Mouse (Mus musculus) lung, postnatal 0 days (tissue): ENCODE results near the gene Entpd7. TPM values are rescaled to one million over a fixed set of nuclear protein-coding genes. Genes with fewer than 3 reads are reported as not detected.
A peak's percentile ranks its signal among the peaks of the same experiment; 100 is the strongest.

ENCODE experiments used
- ATAC-seq: fragments of 200-750 bp; cut with Nextera tagmentation; 2 replicates; pipeline ENCODE4 v1.8.0; 2017; ENCODE audit warnings: moderate library complexity
- DNase-seq: peaks from one replicate; pipeline ENCODE4 v3.0.0-alpha.2; 2016; ENCODE audit warnings: low spot score
- H3K27ac ChIP-seq: fragments of 300-500 bp; sonication (generic); 2 replicates; pipeline ENCODE4 v1.5.1; 2014; ENCODE audit warnings: antibody characterized with exemption, mild to moderate bottlenecking, low read length, mixed read lengths
- H3K27me3 ChIP-seq: fragments of 300-500 bp; sonication (generic); replicated peaks from 2 replicates; pipeline ENCODE4 v1.6.1; 2014; ENCODE audit warnings: low read length, mixed read lengths; ENCODE audit not compliant: insufficient read depth
- H3K36me3 ChIP-seq: fragments of 300-500 bp; sonication (generic); 2 replicates; pipeline ENCODE4 v1.6.1; 2014; ENCODE audit warnings: low read length, mixed read lengths; ENCODE audit not compliant: insufficient read depth
- H3K4me1 ChIP-seq: fragments of 300-500 bp; sonication (generic); 2 replicates; pipeline ENCODE4 v1.6.1; 2014; ENCODE audit warnings: antibody characterized with exemption, low read depth, low read length, mixed read lengths; ENCODE audit not compliant: insufficient read depth
- H3K4me2 ChIP-seq: fragments of 300-500 bp; sonication (generic); replicated peaks from 2 replicates; pipeline ENCODE4 v1.6.1; 2014; ENCODE audit warnings: low read depth, mild to moderate bottlenecking, low read length, moderate library complexity, mixed read lengths
- H3K4me3 ChIP-seq: fragments of 300-500 bp; sonication (generic); 2 replicates; pipeline ENCODE4 v1.5.1; 2014; ENCODE audit warnings: low read depth, low read length
- H3K9ac ChIP-seq: fragments of 300-500 bp; sonication (generic); replicated peaks from 2 replicates; pipeline ENCODE4 v1.6.1; 2014; ENCODE audit warnings: low read depth, mild to moderate bottlenecking
- H3K9me3 ChIP-seq: fragments of 300-500 bp; sonication (generic); 2 replicates; pipeline ENCODE4 v1.6.1; 2016; ENCODE audit warnings: low read length, mixed read lengths
- CTCF ChIP-seq: IDR thresholded peaks from 2 replicates; pipeline ENCODE4 v1.5.1; 2016; ENCODE audit warnings: antibody characterized with exemption, mild to moderate bottlenecking
- EP300 ChIP-seq: IDR thresholded peaks from 2 replicates; pipeline ENCODE4 v1.6.1; 2016; ENCODE audit warnings: antibody characterized with exemption, mild to moderate bottlenecking, control low read depth
- WGBS: fragments of 180-500 bp; shearing (Covaris S2); extraction: QIAGEN DNeasy Blood & Tissue Kit; methylation state at CpG from one replicate; pipeline ENCODE4 v1.1.7; 2014; 5-methylcytosine and 5-hydroxymethylcytosine counted together
- polyA plus RNA-seq: library from polyadenylated mRNA; unstranded; fragments of >200 nt; fragmentation: Nextera tagmentation; extraction: Ambion mirVana; gene quantifications from 2 replicates; pipeline ENCODE4 v1.2.1, GENCODE M21; 2015

Entpd7 gene
- 5.1 and 6.1 TPM in 2 replicates for polyA plus RNA-seq

- TF ChIP-seq CTCF (peak; percentile 71), EP300 (no peak)
- Histone ChIP-seq H3K9me3 (no peaks in the 10 kb centered on the region), H3K4me3 (peak within 1 kb of the TSS; percentile 69), H3K4me1 (peaks cover 3% of the 10 kb centered on the region; the same call in 1 of the 2 replicates), H3K9ac (peak within 1 kb of the TSS; percentile 57), H3K27me3 (no peaks in the 10 kb centered on the region), H3K36me3 (no peaks in the 10 kb centered on the region), H3K4me2 (peak within 1 kb of the TSS; percentile 77), H3K27ac (peak within 1 kb of the TSS; percentile 43)
- DNase-seq (peak; percentile 98), ATAC-seq (peak; percentile 100)
- under 1% methylated on average over 59 of the region's 60 CpGs for WGBS
Measured at GRCm38 (mm10) chr19:43689419-43690246, at the start of gene Entpd7. Gene Entpd7 (plus strand): TSS chr19:43689672.

- H3K27me3 ChIP-seq = no peaks in the 10 kb centered on the region
- ATAC-seq (peak; percentile 61), DNase-seq (peak; percentile 76)
- TF ChIP-seq EP300 (no peak), CTCF (no peak)
- 41% methylated on average over 11 of the region's 11 CpGs for WGBS
- no peaks in the 10 kb centered on the region for H3K36me3 ChIP-seq
- no peak overlapping the region for H3K9ac ChIP-seq
- H3K4me2 ChIP-seq = no peak overlapping the region
- H3K4me1 ChIP-seq = no peaks in the 10 kb centered on the region
- no peak overlapping the region for H3K4me3 ChIP-seq
- no peak overlapping the region for H3K27ac ChIP-seq
- no peaks in the 10 kb centered on the region for H3K9me3 ChIP-seq
Measured at GRCm38 (mm10) chr19:43641833-43642232, 47.6 kb upstream of the Entpd7 start.

- H3K4me1 ChIP-seq = no peaks in the 10 kb centered on the region
- no peak overlapping the region for H3K27ac ChIP-seq
- H3K36me3 ChIP-seq = no peaks in the 10 kb centered on the region
- 75% methylated on average over 9 of the region's 9 CpGs for WGBS
- H3K9me3 ChIP-seq = no peaks in the 10 kb centered on the region
- no peak for DNase-seq
- H3K27me3 ChIP-seq = no peaks in the 10 kb centered on the region
- no peak overlapping the region for H3K4me3 ChIP-seq
- no peak overlapping the region for H3K4me2 ChIP-seq
- TF ChIP-seq CTCF (no peak), EP300 (no peak)
- ATAC-seq = no peak
- no peak overlapping the region for H3K9ac ChIP-seq
Measured at GRCm38 (mm10) chr19:43642843-43643242, 46.6 kb upstream of the Entpd7 start.

GRCm38 (mm10) chr19:43645508-43645907 lies 44.0 kb upstream of the Entpd7 start:
- H3K4me3 ChIP-seq = no peak overlapping the region
- H3K9ac ChIP-seq = no peak overlapping the region
- no peaks in the 10 kb centered on the region for H3K9me3 ChIP-seq
- TF ChIP-seq EP300 (no peak), CTCF (no peak)
- DNase-seq (no peak), ATAC-seq (no peak)
- H3K4me1 ChIP-seq = no peaks in the 10 kb centered on the region
- H3K36me3 ChIP-seq = no peaks in the 10 kb centered on the region
- H3K27me3 ChIP-seq = no peaks in the 10 kb centered on the region
- H3K27ac ChIP-seq = no peak overlapping the region
- 88% methylated on average over 9 of the region's 9 CpGs for whole genome bisulfite sequencing
- no peak overlapping the region for H3K4me2 ChIP-seq

- no peaks in the 10 kb centered on the region for H3K27me3 ChIP-seq
- TF ChIP-seq EP300 (no peak), CTCF (no peak)
- H3K36me3 ChIP-seq = no peaks in the 10 kb centered on the region
- H3K4me3 ChIP-seq = no peak overlapping the region
- H3K9ac ChIP-seq = no peak overlapping the region
- no peaks in the 10 kb centered on the region for H3K9me3 ChIP-seq
- H3K4me1 ChIP-seq = no peaks in the 10 kb centered on the region
- H3K27ac ChIP-seq = no peak overlapping the region
- H3K4me2 ChIP-seq = no peak overlapping the region
- 32% methylated on average over 7 of the region's 7 CpGs for WGBS
- DNase-seq = no peak
- no peak for ATAC-seq
Measured at GRCm38 (mm10) chr19:43646852-43647251, 42.6 kb upstream of the Entpd7 start.

GRCm38 (mm10) chr19:43647261-43647660 lies 42.2 kb upstream of the Entpd7 start:
- no peaks in the 10 kb centered on the region for H3K9me3 ChIP-seq
- H3K9ac ChIP-seq = no peak overlapping the region
- no peak for TF ChIP-seq CTCF
- TF ChIP-seq EP300 = no peak
- H3K4me3 ChIP-seq = no peak overlapping the region
- no peaks in the 10 kb centered on the region for H3K36me3 ChIP-seq
- no peak overlapping the region for H3K27ac ChIP-seq
- DNase-seq (no peak), ATAC-seq (no peak)
- 76% methylated on average over 9 of the region's 9 CpGs for WGBS
- no peaks in the 10 kb centered on the region for H3K27me3 ChIP-seq
- no peak overlapping the region for H3K4me2 ChIP-seq
- no peaks in the 10 kb centered on the region for H3K4me1 ChIP-seq
